Mouse (Mus musculus) heart, embryonic 14.5 days (tissue): Measurements from ENCODE around the gene Ada. TPM values are rescaled to one million over a fixed set of nuclear protein-coding genes. Genes with fewer than 3 reads are reported as not detected.

Source experiments
- ATAC-seq: fragments of 200-750 bp; cut with Nextera tagmentation; 2 replicates; pipeline ENCODE4 v1.8.0; 2017; ENCODE audit warnings: low read depth, moderate TSS enrichment; ENCODE audit not compliant: insufficient number of reproducible peaks, insufficient read depth, low FRiP score
- H3K27ac ChIP-seq, 2 experiments: fragments of 200-500 bp in 1 of 2; fragments of 300-500 bp in 1 of 2; sonication (generic) in 1 of 2; replicated peaks in 1 of 2; 2 replicates each; pipeline ENCODE4 v1.5.1; 2012 to 2014; ENCODE audit warnings: low read depth in 2 of 2, low read length in 2 of 2, control low read depth in 1 of 2, mild to moderate bottlenecking in 1 of 2, mixed read lengths in 1 of 2; ENCODE audit not compliant: control insufficient read depth in 1 of 2, insufficient read depth in 1 of 2
- H3K27me3 ChIP-seq: fragments of 300-500 bp; sonication (generic); 2 replicates; pipeline ENCODE4 v1.6.1; 2014; ENCODE audit warnings: mild to moderate bottlenecking, low read length, control low read depth; ENCODE audit not compliant: control insufficient read depth, insufficient read depth
- H3K36me3 ChIP-seq: fragments of 300-500 bp; sonication (generic); 2 replicates; pipeline ENCODE4 v1.6.1; 2014; ENCODE audit warnings: mild to moderate bottlenecking, control low read depth, low read length, mixed read lengths; ENCODE audit not compliant: control insufficient read depth, insufficient read depth
- H3K4me1 ChIP-seq, 2 experiments: fragments of 200-500 bp in 1 of 2; fragments of 300-500 bp in 1 of 2; sonication (generic) in 1 of 2; 2 replicates each; pipeline ENCODE4 v1.6.1; 2012 to 2014; ENCODE audit warnings: low read length in 2 of 2, control low read depth in 1 of 2, mixed read lengths in 1 of 2; ENCODE audit not compliant: control insufficient read depth in 2 of 2, insufficient read depth in 2 of 2
- H3K4me2 ChIP-seq: fragments of 300-500 bp; sonication (generic); 2 replicates; pipeline ENCODE4 v1.6.1; 2014; ENCODE audit warnings: mild to moderate bottlenecking, low read length
- H3K4me3 ChIP-seq, 2 experiments: fragments of 200-500 bp in 1 of 2; fragments of 300-500 bp in 1 of 2; sonication (generic) in 1 of 2; 2 replicates each; pipeline ENCODE4 v1.5.1; 2012 to 2014; ENCODE audit warnings: low read length in 2 of 2, mild to moderate bottlenecking in 2 of 2, control low read depth in 1 of 2, low read depth in 1 of 2, moderate library complexity in 1 of 2; ENCODE audit not compliant: control insufficient read depth in 1 of 2, insufficient read depth in 1 of 2
- H3K9ac ChIP-seq: fragments of 300-500 bp; sonication (generic); 2 replicates; pipeline ENCODE4 v1.6.1; 2014; ENCODE audit warnings: mild to moderate bottlenecking, low read length
- H3K9me3 ChIP-seq: fragments of 300-500 bp; sonication (generic); 2 replicates; pipeline ENCODE4 v1.6.1; 2016; ENCODE audit warnings: low read length, control low read depth; ENCODE audit not compliant: control insufficient read depth
- WGBS: fragments of 180-500 bp; shearing (Covaris S2); extraction: QIAGEN DNeasy Blood & Tissue Kit; methylation state at CpG from one replicate; pipeline ENCODE4 v1.1.7; 2014; 5-methylcytosine and 5-hydroxymethylcytosine counted together
- polyA plus RNA-seq: library from polyadenylated mRNA; unstranded; fragments of >200 nt; fragmentation: Nextera tagmentation; extraction: Ambion mirVana; gene quantifications from 2 replicates; pipeline ENCODE4 v1.2.1, GENCODE M21; 2014

The Ada gene
- polyA plus RNA-seq, 1 experiment from 2014 or later = 4.0 TPM

- Histone ChIP-seq H3K36me3 (no peaks in the 10 kb centered on the region), H3K4me1 (peaks cover 24 to 61% of the 10 kb centered on the region in 2 experiments), H3K4me2 (no peak overlapping the region), H3K9me3 (peaks cover 3% of the 10 kb centered on the region; the same call in 1 of the 2 replicates), H3K27ac (peak overlapping the region; percentile 14 to 46; a peak in 2 of 4 replicates), H3K27me3 (no peaks in the 10 kb centered on the region), H3K4me3 (no peak overlapping the region), H3K9ac (no peak overlapping the region)
- no peak for ATAC-seq
- 78% methylated on average over 2 of the region's 2 CpGs for WGBS
Measured at GRCm38 (mm10) chr2:163682344-163682743, 67.7 kb downstream of the Ada start.

- Histone ChIP-seq H3K9ac (0 out of 2 replicates have a peak overlapping the region, but pooled peaks have one; percentile 14), H3K4me1 (peaks cover 28 to 54% of the 10 kb centered on the region in 2 experiments), H3K27me3 (no peaks in the 10 kb centered on the region), H3K36me3 (no peaks in the 10 kb centered on the region), H3K4me2 (no peak overlapping the region), H3K9me3 (peaks cover 3% of the 10 kb centered on the region; the same call in 1 of the 2 replicates), H3K4me3 (no peak overlapping the region), H3K27ac (peak overlapping the region; percentile 83 to 93; a peak in 3 of 4 replicates)
- no peak for ATAC-seq
- WGBS = 85% methylated on average over 3 of the region's 3 CpGs
Measured at GRCm38 (mm10) chr2:163676745-163677144, 73.3 kb downstream of the Ada start.

Other genes starting within 250 kb of the Ada start
- not detected in 2 replicates for gene Hnf4a, start 243.4 kb downstream of the Ada start, polyA plus RNA-seq
- gene Ttpal, start 147.9 kb downstream of the Ada start, polyA plus RNA-seq = 23.7 and 24.2 TPM in 2 replicates
- 76.5 and 79.0 TPM in 2 replicates for gene Serinc3, start 105.1 kb downstream of the Ada start, polyA plus RNA-seq
- gene Pkig, start 91.9 kb downstream of the Ada start, polyA plus RNA-seq = 324 and 359 TPM in 2 replicates
- 0.34 and 0.57 TPM in 2 replicates for gene Ccn5, start 70.6 kb upstream of the Ada start, polyA plus RNA-seq
- gene Kcnk15, start 103.4 kb upstream of the Ada start, polyA plus RNA-seq = not detected in 2 replicates
- gene Rims4, start 168.4 kb upstream of the Ada start, polyA plus RNA-seq = 0.15 and 0.23 TPM in 2 replicates
- gene Ywhab, start 244.7 kb upstream of the Ada start, polyA plus RNA-seq = 211 and 212 TPM in 2 replicates